Mouse (Mus musculus): ENCODE measurements around the gene Vmn1r1. TPM values are rescaled to one million over a fixed set of nuclear protein-coding genes. Genes with fewer than 3 reads are reported as not detected.
"Not testable (repeated sequence)": the region's sequence is repeated elsewhere in the genome, so short reads cannot be mapped to it uniquely, and the experiment has no call there.

The Vmn1r1 gene
- not detected for total RNA-seq (2021)
- long read RNA-seq, experiment 1: 0 reads
- long read RNA-seq, experiment 2: 0 reads

GRCm38 (mm10) chr1:182164386-182164785 is at the start of gene Vmn1r1:
TSS of gene Vmn1r1 (minus strand) at chr1:182164486.
- no peak for DNase-seq
- intact Hi-C loops (cut with DNase I; ENCODE audit: low total_unique reads): no loop called here

DNA sequence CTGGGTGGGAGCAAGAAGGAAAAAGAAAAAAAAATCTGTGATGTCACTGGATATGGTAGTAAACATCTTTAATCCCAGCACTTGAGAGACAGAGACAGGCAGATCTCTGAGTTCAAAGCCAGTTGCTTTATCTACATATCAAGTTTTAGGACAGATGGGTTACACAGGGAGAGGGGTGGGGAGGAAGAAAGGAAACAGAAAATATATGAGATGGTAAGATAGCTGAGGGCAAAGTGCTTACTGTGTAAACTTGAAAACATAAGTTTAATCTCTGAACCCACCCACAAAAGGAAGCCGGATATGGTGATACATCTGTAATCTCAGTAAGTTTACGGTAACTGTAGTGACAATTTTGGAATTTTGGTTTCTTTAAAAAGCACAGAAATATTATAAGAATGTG is 46.0 kb upstream of the Vmn1r1 start:
- no peak for DNase-seq
- intact Hi-C loops (cut with DNase I; ENCODE audit: low total_unique reads): no loop called here

DNA sequence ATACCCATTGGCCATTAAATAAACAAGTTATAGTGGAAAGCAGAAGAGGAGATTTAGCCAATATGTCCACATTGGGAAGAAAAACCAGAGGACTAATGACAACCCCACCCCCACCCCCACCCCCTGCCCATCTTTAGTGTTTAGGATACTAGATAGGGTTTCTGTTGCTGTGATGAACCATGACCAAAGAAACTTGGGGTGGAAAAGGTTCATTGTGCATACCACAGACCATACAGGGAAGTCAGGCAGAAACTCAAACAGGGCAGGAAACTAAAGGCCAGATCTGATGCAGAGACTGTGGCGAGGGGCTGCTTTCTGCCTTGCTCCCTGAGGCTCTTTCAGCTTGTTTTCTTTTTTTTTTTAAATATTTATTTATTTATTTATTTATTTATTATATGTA is 28.3 kb upstream of the Vmn1r1 start:
- intact Hi-C loops (cut with DNase I; ENCODE audit: low total_unique reads): no loop called here
- DNase-seq: no peak

GRCm38 (mm10) chr1:182191816-182192545 is 27.7 kb upstream of the Vmn1r1 start:
- DNase-seq: no peak
- intact Hi-C loops (cut with DNase I; ENCODE audit: low total_unique reads): no loop called here

DNA sequence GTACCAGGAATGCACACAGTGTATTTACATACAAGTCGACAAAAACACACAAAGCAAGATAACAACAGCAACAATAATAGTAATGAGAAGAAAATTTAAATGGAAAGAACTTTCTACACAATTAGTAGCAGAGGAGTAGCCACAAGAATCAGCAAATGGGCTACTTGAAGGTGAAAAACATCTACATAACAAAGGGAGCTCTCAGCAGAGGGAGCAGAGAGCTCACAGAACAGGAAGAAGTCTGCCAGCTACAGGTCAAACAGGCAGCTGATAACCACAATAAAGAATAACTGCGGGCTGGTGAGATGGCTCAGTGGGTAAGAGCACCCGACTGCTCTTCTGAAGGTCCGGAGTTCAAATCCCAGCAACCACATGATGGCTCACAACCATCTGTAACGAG is 26.9 kb upstream of the Vmn1r1 start:
- intact Hi-C loops (cut with DNase I; ENCODE audit: low total_unique reads): no loop called here
- DNase-seq: no peak

GRCm38 (mm10) chr1:182189669-182190440 is 25.6 kb upstream of the Vmn1r1 start:
- no peak for DNase-seq
- intact Hi-C loops (cut with DNase I; ENCODE audit: low total_unique reads): no loop called here

GRCm38 (mm10) chr1:182182449-182182848 is 18.2 kb upstream of the Vmn1r1 start:
- intact Hi-C loops (cut with DNase I; ENCODE audit: low total_unique reads); DNase-seq: not testable (repeated sequence)

DNA sequence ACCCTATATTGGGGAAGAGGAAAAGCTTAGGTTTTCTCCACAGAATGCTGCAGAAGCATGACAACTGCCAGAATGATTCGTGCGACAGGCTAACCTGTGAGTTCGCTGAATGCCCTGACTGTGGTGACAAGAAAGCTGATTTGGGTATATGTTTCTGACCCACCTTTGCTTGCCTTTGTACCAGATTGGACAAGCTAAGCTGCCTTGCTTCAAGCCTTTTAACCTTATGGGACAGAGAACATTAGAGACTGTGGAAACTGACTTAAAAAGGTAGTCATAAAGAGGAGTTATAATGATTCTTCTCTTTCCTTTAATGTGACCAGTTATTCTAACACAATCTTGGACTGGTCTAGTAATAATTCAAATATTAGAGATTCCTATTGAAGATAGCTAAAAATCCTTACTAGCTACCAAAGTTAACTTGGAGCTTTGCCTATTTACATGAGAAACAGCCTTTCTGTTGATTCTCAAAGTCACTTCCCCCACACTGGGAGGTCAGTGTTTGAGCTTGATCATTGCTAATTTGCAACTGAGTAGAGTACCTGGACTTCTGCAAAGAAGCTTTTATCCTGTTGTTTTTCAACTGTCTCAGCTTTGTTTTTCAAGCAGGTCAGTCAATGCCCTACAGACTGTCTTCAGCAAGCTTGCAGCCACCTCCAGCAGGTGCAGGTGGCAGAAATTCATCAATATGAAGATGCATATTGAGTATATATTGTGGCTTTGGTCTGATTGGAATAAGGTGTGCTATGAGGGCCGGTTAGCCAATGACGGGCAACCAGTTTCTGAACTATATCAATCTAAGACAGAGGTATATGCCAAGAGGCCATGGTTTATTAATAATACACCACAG is 17.4 kb upstream of the Vmn1r1 start:
- DNase-seq: no peak
- intact Hi-C loops (cut with DNase I; ENCODE audit: low total_unique reads): no loop called here

DNA sequence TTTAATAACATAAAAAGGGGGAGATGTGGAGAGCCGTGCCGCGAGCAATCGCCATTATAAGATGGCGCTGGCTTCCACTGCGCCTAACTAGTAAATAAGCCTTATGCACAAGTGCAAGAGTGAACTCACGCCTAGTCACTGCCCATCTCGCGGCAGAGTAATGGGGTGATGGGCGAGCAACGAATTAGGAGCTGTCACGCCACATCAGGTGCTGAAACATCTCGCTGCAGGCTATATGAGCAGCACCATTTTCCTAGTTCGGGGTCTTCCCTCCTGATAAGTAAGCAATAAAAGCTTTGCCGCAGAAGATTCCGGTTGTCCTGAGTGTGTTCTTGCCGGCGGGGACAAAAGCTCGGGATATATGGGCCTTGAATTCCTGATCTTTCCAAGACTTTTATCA is 12.7 kb upstream of the Vmn1r1 start:
- DNase-seq; intact Hi-C loops (cut with DNase I; ENCODE audit: low total_unique reads): not testable (repeated sequence)

- DNase-seq; intact Hi-C loops (cut with DNase I; ENCODE audit: low total_unique reads): not testable (repeated sequence)
Observed at GRCm38 (mm10) chr1:182170206-182170605, 5.9 kb upstream of the Vmn1r1 start.

GRCm38 (mm10) chr1:182162951-182163350 is 1.3 kb downstream of the Vmn1r1 start:
- no peak for DNase-seq
- intact Hi-C loops (cut with DNase I; ENCODE audit: low total_unique reads): no loop called here

GRCm38 (mm10) chr1:182159575-182159974 is 4.7 kb downstream of the Vmn1r1 start:
- intact Hi-C loops (cut with DNase I; ENCODE audit: low total_unique reads): no loop called here
- DNase-seq: no peak

DNA sequence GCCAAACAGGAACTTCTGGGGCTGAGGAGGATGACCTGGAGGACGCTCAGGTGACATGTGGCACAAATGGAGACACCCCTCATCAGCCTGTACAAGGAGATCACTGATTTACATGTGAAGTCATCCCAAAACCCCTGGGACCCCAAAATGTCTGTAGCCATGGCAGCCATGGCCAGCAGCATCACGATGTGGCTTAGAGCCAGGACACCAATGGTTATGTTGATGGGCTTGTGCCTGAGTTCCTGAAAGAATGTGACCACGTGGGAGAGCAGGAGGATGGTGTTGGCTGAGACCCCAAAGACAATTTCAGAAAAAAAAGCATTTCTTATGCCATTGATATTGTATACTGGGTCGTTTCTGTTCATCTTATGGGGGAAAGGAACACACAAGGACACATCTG is 6.6 kb downstream of the Vmn1r1 start:
- intact Hi-C loops (cut with DNase I; ENCODE audit: low total_unique reads): no loop called here

DNA sequence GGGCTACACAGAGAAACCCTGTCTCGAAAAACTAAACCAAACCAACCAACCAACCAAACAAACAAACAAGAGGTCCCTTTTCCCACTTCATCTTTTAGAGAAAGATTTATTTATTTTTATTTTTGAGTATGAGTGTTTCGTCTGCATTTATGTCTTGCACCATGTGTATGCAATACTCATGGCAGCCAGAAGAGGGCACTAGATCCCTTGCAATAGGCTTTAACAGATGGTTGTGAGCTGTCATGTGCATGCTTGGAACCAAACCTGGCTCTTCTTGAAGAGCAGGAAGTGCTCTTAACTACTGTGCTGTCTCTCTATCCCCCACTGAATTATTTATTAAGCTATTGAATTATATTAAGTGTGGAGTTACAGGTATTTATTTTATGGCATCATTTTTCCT is 14.3 kb downstream of the Vmn1r1 start:
- intact Hi-C loops (cut with DNase I; ENCODE audit: low total_unique reads): loop anchor here (10.0 kb wide), 1 partner anchor 165 kb away; no protein-coding TSS in a partner anchor
- no peak for DNase-seq

More for the DNA sequence above, 6.6 kb downstream of the Vmn1r1 start:
- DNase-seq: no peak

- DNase-seq: no peak
- intact Hi-C loops (cut with DNase I; ENCODE audit: low total_unique reads): loop anchor here (10.0 kb wide), 1 partner anchor 166 kb away; no protein-coding TSS in a partner anchor
Observed at GRCm38 (mm10) chr1:182148864-182149514, 15.3 kb downstream of the Vmn1r1 start.

GRCm38 (mm10) chr1:182145546-182145945 is 18.7 kb downstream of the Vmn1r1 start:
- intact Hi-C loops (cut with DNase I; ENCODE audit: low total_unique reads): loop anchor here (10.0 kb wide), 1 partner anchor 169 kb away; no protein-coding TSS in a partner anchor
- DNase-seq: no peak

- intact Hi-C loops (cut with DNase I; ENCODE audit: low total_unique reads): loop anchor here (5.0 to 10.0 kb wide), 2 partner anchors 172 to 256 kb away; no protein-coding TSS in a partner anchor
- no peak for DNase-seq
Observed at GRCm38 (mm10) chr1:182143288-182143687, 21.0 kb downstream of the Vmn1r1 start.

DNA sequence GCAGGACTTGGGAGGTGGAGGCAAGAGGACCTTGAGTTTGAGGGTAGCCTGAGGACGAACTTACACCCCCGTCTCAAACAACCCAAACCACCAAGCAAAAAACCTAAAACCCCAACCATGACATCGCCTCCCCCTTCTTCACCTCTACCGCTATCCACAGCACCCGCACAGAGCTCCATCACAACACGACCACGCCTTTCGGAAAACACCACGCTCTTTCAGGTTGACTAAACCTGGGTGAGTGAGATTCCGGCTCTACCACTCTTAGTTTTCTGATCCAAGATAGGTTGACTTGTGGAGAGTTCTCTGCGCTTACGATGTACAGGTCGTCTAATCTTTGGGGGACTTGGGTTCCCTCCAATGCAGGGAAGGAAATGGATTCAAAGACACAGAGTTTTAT is 21.6 kb downstream of the Vmn1r1 start:
- intact Hi-C loops (cut with DNase I; ENCODE audit: low total_unique reads): loop anchor here (5.0 to 10.0 kb wide), 2 partner anchors 172 to 255 kb away; no protein-coding TSS in a partner anchor
- no peak for DNase-seq

GRCm38 (mm10) chr1:182140370-182140769 is 23.9 kb downstream of the Vmn1r1 start:
- intact Hi-C loops (cut with DNase I; ENCODE audit: low total_unique reads): loop anchor here (5.0 to 10.0 kb wide), 2 partner anchors 174 to 253 kb away; no protein-coding TSS in a partner anchor
- peak; percentile 72 for DNase-seq
